Mouse (Mus musculus) liver, adult (tissue): ENCODE data around the gene Nhej1.

ENCODE experiments used
- GATA4 ChIP-seq: IDR thresholded peaks from 2 replicates; pipeline ENCODE4 v1.6.1; 2014; ENCODE audit warnings: mild to moderate bottlenecking, low read length; ENCODE audit not compliant: insufficient replicate concordance

The Nhej1 gene

GRCm38 (mm10) chr1:74935402-74935801 is 189.6 kb downstream of the Nhej1 start, which contains the start of gene Cfap65:
Cfap65 (minus strand) TSS chr1:74935599.
- TF ChIP-seq GATA4 = no peak

GRCm38 (mm10) chr1:74927621-74928296 is 197.2 kb downstream of the Nhej1 start:
- no peak for TF ChIP-seq GATA4

GRCm38 (mm10) chr1:74926721-74927120 is 198.3 kb downstream of the Nhej1 start:
- TF ChIP-seq GATA4 = no peak

GRCm38 (mm10) chr1:74924464-74924863 is 200.5 kb downstream of the Nhej1 start:
- TF ChIP-seq GATA4 = no peak
